ENCODE assay signal across 24 mouse cellular contexts in the genomic region with DNA sequence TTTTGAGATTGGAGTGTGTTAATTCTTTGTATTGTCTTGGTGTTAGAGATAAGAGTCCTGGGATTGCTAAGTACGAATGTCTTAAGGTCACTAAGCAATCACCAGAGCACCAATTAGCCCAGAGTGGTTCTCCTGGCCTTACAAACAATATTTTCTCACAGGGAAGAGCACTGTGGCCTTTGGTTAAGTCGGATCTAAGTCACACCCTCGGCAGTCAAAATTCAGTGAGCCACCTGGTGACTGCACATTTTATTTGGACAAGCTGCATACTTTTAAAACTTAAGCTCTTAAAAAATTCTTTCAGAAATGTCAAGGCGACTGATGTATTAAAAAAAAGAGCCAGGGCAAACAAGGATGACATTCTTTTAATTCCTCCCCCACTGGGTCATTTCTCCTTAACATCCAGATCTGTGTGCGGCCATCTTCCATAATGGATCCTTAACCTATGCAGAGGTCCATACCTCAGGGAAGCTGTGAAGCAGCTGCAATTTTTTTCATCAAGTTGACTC.
DNase-seq lines count a peak whose midpoint lies in the region; ATAC-seq and TF ChIP-seq lines count a peak whose summit lies in the region.
"Had no signal": no experiment of that assay in that cellular context is flagged by ENCODE, and none has a peak within 500 bp of the region (broad histone marks: within the 10 kb centered on the region; RNA-seq: fewer than 3 reads in every experiment).

No protein-coding gene starts in this region.

- no peak for TF ChIP-seq POLR2A in lung, adult 2 months (IDR thresholded peaks at IDR 0.05; ENCODE audit: borderline replicate concordance, extremely low read depth, low read depth, low read length)

- H3K36me3 ChIP-seq in lung, embryonic 15.5 days = no peaks in the 10 kb centered on the region
- H3K36me3 ChIP-seq in lung, postnatal 0 days (ENCODE audit: insufficient read depth, low read length) = no peaks in the 10 kb centered on the region
- H3K36me3 ChIP-seq: embryonic facial prominence, embryonic 10.5 days; embryonic facial prominence, embryonic 12.5 days; forebrain, embryonic 15.5 days; G1E had no signal

- TF ChIP-seq CTCF in lung, adult 2 months (IDR thresholded peaks at IDR 0.05; ENCODE audit: insufficient read depth, low read length) = no peak
- no peak for TF ChIP-seq CTCF in lung, postnatal 0 days (IDR thresholded peaks at IDR 0.05)

- peak overlapping the region; percentile 51 for H3K27ac ChIP-seq in lung, embryonic 15.5 days
- no peak overlapping the region for H3K27ac ChIP-seq in lung, postnatal 0 days (ENCODE audit: low read length)
- H3K27ac ChIP-seq: embryonic facial prominence, embryonic 10.5 days; embryonic facial prominence, embryonic 12.5 days; forebrain, embryonic 13.5 days; forebrain, embryonic 15.5 days had no signal

- H3K4me1 ChIP-seq in lung, embryonic 15.5 days = no peaks in the 10 kb centered on the region
- H3K4me1 ChIP-seq in lung, adult 2 months (ENCODE audit: control insufficient read depth, insufficient read depth, low read length) = no peaks in the 10 kb centered on the region
- no peaks in the 10 kb centered on the region for H3K4me1 ChIP-seq in lung, postnatal 0 days (ENCODE audit: insufficient read depth, low read depth, low read length)
- H3K4me1 ChIP-seq: embryonic facial prominence, embryonic 10.5 days; embryonic facial prominence, embryonic 12.5 days; forebrain, embryonic 13.5 days; forebrain, embryonic 15.5 days had no signal

- no peak overlapping the region for H3K4me3 ChIP-seq in lung, embryonic 15.5 days
- no peak overlapping the region for H3K4me3 ChIP-seq in lung, adult 2 months (replicated peaks; ENCODE audit: extremely low read depth, low read depth, low read length)
- no peak overlapping the region for H3K4me3 ChIP-seq in lung, postnatal 0 days (ENCODE audit: low read depth, low read length)
- H3K4me3 ChIP-seq: embryonic facial prominence, embryonic 10.5 days; embryonic facial prominence, embryonic 12.5 days; forebrain, embryonic 13.5 days; forebrain, embryonic 15.5 days had no signal

- no peak for DNase-seq in lung, adult 2 months
- peak; percentile 57 for DNase-seq in lung, postnatal 0 days (ENCODE audit: low spot score)
- no peak for DNase-seq in lung, postnatal 14 days
- DNase-seq in lung, postnatal 10 days = peak; percentile 8
- DNase-seq in lung, postnatal 25 days (ENCODE audit: low spot score) = peak; percentile 21
- no peak for DNase-seq in heart, adult 9 months (ENCODE audit: low spot score in 2 of 2)
- no peak for DNase-seq in thymus, postnatal 10 days (ENCODE audit: low spot score in 2 of 2)
- DNase-seq: adrenal gland, adult 8-10 months; adrenal gland, postnatal 14 days; adrenal gland, postnatal 36 days; cerebellum, adult 11-12 months; cerebellum, adult 2 months; cerebellum, adult 9-10 months; cerebellum, postnatal 10 days; cerebellum, postnatal 25 days had no signal

- ATAC-seq in lung, embryonic 15.5 days (ENCODE audit: borderline replicate concordance, extremely low read depth, low FRiP score, low TSS enrichment) = no peak
- peak; percentile 50 for ATAC-seq in lung, postnatal 0 days
- ATAC-seq: activated CD4-positive, CD25-positive, alpha-beta regulatory T cell, adult 4 months; CD4-positive, CD25-positive, alpha-beta regulatory T cell, adult 4 months; forebrain, embryonic 13.5 days; forebrain, embryonic 15.5 days; Patski had no signal

- TF ChIP-seq EP300 in lung, postnatal 0 days (IDR thresholded peaks at IDR 0.05) = peak; percentile 87

- 33% methylated on average over 5 of the region's 5 CpGs for WGBS in lung, embryonic 15.5 days
- WGBS in lung, adult 2 months = 46% methylated on average over 5 of the region's 5 CpGs
- 34% methylated on average over 5 of the region's 5 CpGs for WGBS in lung, postnatal 0 days

- no peaks in the 10 kb centered on the region for H3K27me3 ChIP-seq in lung, embryonic 15.5 days
- H3K27me3 ChIP-seq in lung, postnatal 0 days (replicated peaks; ENCODE audit: insufficient read depth, low read length) = no peaks in the 10 kb centered on the region
- H3K27me3 ChIP-seq: embryonic facial prominence, embryonic 12.5 days; forebrain, embryonic 13.5 days; forebrain, embryonic 15.5 days; Patski had no signal

- no peaks in the 10 kb centered on the region for H3K9me3 ChIP-seq in lung, embryonic 15.5 days
- no peaks in the 10 kb centered on the region for H3K9me3 ChIP-seq in lung, postnatal 0 days (ENCODE audit: low read length)
- H3K9me3 ChIP-seq: embryonic facial prominence, embryonic 10.5 days; embryonic facial prominence, embryonic 12.5 days; forebrain, embryonic 13.5 days; forebrain, embryonic 15.5 days had no signal

- no peak overlapping the region for H3K9ac ChIP-seq in lung, embryonic 15.5 days
- H3K9ac ChIP-seq in lung, postnatal 0 days (replicated peaks; ENCODE audit: low read depth) = no peak overlapping the region
- H3K9ac ChIP-seq: embryonic facial prominence, embryonic 12.5 days; forebrain, embryonic 13.5 days; forebrain, embryonic 15.5 days had no signal

- H3K4me2 ChIP-seq in lung, embryonic 15.5 days = no peak overlapping the region
- H3K4me2 ChIP-seq in lung, postnatal 0 days (replicated peaks; ENCODE audit: low read depth, low read length) = no peak overlapping the region
- H3K4me2 ChIP-seq: embryonic facial prominence, embryonic 12.5 days; forebrain, embryonic 13.5 days; forebrain, embryonic 15.5 days had no signal

Comparison
In these comparisons a context has a peak if more than half of its experiments do, and no peak if none do; other contexts are left out.
1. DNase-seq: peak in lung, postnatal 0 days (single experiment), lung, postnatal 10 days (single experiment) and lung, postnatal 25 days (single experiment); none in lung, adult 2 months (single experiment), lung, postnatal 14 days (single experiment), heart, adult 9 months (0 of 2) and thymus, postnatal 10 days (0 of 2).